Mouse (Mus musculus): ENCODE measurements at regions not wholly inside any gene's neighbourhood (a gene's known extent, or its start where the extent isn't known, plus 50 kb on each side); places are given as distances from the start of the nearest gene placed in this dataset.

DNA sequence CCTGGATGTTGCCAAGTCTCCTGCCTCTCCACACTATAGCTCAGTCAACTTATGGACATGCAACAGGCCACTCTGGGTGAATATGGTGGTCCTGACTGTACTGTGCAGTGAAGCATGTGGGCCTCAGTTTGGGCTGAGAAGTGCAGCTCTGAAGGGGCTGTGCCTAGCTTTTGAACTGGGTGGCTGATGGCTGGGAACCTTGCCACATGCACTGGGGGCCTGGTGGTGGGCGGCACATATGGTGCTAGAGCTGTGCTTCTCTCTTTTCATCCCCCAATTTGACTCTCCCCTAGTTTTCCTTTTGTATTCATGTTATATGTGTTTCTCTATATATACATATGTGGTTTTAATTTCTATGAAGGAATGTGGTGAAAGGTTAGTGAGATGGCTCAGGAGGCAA lies 2144.2 kb upstream of the Lrrc6 start:
- DNase-seq (ENCODE audit: low spot score in 2 of 2): peak in 1 of 2 experiments; percentile 67

DNA sequence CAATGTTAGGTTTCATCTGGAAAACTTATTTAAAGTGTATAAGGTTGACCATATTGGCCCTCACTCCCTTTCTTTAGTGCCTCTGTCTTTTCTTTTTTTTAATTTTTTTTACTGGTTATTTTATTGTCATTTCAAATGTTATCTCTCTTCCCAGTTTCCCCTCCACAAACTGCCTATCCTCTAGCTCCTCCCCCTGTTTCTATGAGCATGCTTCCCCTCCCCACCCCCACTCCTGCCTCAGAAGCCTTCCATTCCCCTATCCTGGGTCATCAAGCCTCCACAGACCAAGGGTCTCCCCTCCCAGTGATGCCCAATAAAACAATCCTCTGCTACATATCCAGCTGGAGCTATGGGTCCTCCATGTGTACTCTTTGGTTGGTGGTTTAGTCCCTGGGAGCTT lies 2134.9 kb upstream of the Lrrc6 start:
- DNase-seq (ENCODE audit: low spot score in 2 of 2): no peak

DNA sequence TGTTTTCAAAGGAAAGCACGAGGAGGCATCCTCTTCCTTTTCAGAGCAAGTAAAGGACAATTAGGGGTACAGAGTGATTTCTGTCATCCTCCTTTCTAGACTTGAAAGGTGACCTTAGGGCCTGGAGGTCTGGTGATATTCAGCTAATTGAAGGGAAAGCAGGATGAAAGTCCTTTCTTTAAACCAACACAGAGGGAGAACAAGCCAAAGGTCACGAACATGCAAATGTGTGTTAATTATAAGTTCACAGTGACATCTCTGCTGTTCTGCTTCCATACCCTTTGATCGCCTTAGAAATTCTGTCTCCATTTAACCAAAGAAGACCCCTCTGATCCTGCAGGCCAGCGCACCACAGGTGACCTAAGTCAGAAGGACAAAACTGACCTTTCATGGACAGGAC lies 2126.3 kb upstream of the Lrrc6 start:
- no peak for DNase-seq (ENCODE audit: low spot score in 2 of 2)

DNA sequence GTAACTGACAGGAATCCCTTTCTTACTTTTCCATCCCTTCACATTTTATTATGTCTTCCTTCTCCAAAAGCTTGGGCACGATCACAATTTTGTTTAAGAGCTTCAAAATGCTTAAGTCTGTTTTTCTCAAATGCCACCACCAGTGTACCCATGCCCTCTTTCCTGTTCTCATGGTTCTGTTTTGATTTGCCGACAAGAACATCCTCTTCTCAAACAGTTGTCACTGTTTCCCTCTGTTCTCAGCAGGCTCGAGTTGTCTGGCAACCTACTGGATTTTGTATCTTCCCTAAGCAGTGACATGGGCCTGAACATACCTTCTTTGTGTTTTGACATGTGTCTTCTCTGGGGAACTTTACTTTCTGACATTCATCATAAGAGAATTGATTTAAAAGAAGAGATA lies 2124.1 kb upstream of the Lrrc6 start:
- DNase-seq (ENCODE audit: low spot score in 2 of 2): peak in 1 of 2 experiments; percentile 57

DNA sequence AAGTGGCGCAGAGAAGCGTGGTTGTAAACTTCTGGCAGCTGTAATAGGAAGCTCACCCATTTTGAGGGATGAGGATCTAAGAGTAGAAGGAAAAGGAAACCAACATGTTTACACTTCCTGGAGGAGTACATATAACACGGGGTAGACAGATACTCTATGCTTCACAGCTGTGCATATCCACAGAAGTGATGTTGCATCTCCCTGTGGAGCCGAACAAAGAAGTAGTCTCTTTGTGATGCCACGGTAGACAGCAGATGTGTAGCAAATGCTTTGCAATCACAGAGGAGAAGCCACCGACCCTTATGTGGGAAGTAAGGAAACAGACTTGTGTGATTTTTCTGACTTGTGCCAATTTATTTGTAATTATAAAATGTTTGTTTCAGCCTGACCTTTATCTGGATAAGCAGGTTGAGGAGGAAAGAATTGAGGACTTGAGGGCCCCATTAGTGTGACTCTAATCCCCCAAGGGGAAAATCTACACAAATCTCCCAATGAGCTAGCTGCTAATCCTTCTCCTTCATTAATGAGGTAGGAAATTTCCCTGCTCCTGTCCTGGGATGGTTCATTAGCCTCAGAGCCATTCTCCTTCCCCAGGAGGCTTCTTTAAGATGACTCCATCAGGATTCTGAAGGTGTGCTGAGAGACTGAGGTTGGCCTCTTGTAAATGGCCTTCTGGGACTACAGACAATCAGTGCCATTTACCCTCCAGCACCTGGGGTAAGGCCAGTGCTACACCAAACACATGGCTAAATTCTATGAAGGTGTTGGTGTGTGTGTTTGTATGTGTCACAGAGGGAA lies 2119.9 kb upstream of the Lrrc6 start:
- no peak for DNase-seq (ENCODE audit: low spot score in 2 of 2)

DNA sequence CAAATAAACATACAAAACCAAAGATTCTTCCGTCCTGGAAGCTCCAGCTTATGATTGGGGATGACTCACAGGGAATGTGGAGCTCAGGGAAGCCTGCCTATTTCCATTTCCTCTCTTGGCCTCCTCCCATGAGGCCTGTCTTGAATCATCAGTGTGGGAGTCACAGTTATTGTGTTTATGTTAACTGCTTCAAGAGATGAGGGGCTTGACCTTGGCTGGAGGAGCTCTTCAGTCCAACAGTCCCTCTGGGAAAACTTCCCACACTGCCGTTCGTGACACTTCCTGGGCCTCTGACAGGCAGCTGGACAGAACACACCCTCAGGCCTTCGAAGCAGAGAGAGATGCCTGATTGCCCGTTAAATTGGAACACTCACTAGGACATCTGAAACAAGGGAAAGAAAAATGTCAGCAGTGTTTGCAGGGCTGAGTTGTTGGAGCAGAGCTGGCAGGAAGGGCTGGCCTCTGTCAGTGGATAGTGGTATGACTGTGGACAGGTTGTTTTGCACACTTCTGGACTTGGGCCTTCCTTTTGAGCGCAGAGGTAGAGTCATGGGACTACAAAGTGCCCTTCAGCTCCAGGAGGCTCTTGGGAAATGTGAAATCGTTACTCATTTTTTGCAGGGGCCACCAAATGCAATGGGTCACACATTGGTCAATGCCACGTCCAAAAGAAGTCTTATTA lies 2105.5 kb upstream of the Lrrc6 start:
- DNase-seq (ENCODE audit: low spot score in 2 of 2): no peak

DNA sequence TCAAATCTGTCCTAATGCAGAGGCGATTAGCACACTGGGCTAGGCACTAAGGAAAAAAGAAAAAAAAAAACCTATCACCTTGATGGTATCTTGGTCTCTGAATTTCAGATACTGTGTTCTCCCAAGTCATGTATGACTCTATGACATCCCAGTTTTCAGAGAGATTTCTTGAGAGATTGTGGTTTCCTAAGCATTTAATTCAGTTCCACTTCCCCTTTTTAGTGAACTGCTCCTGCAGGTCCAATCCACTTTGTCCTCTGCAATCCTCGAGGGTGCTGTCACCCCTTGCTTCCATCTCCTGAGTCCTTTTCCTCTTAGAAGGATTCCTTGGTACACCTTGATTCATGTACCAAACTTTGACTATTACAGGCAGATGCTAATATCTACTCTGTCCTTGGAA lies 2104.8 kb upstream of the Lrrc6 start:
- no peak for DNase-seq (ENCODE audit: low spot score in 2 of 2)

DNA sequence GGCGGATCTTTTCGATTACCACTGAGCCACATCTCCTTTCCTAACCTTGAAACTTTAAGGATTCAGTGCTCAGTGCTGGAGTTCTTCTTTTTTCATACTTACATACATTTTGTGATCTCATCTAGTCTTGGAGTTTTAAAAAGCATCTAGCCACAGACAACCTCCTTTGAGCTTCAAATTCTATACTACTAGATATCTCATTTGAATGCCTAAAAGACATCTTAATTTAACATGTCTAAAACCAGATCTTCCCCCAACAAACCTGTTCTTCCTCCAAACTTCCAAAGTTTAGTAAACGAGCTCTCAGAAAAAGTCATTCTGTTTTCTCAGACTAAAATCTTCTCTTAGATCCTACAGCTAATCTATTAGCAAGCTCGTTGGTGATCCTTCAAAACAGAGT lies 2081.5 kb upstream of the Lrrc6 start:
- DNase-seq (ENCODE audit: low spot score in 2 of 2): no peak

DNA sequence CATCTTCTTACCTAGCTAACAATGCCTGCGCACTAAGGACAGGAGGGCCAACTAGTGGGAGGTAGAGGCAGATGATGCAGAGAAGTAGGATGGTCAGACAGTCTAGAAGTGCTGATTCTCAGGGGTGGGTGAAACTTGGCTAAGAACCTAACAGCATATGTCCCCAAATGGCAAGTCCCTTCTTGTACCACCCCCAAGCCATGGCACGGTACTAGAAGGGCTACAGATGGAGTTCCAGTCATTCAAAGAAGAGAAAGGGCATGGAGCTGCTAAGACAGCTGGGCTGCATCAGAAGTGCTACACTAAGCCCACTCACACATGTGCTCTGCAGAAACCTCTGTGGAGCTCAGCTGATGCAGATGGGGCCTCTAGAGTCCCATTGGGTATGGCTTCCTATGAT lies 2078.8 kb upstream of the Lrrc6 start:
- DNase-seq (ENCODE audit: low spot score in 2 of 2): peak; percentile 9 to 24

DNA sequence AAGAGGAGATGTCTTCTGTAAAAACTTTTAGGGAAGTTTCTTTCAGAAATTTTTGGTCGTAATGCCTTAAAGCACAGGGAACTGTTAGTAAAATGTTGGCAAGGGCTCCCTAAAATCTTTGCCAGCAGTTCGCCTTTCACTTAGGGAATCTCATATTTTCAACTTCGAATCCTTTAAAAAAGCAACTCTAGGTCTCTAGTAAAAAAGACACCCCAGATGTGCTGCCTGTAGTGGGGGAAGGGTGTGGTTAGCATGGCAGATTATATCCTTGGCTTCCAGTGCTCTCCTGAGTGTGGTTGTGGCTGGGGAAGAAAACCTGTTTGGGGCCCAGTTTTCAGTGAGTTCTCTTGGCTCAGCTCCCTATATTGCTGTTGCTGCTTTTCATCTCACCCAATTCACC lies 2059.9 kb upstream of the Lrrc6 start:
- peak in 1 of 2 experiments; percentile 3 for DNase-seq (ENCODE audit: low spot score in 2 of 2)

DNA sequence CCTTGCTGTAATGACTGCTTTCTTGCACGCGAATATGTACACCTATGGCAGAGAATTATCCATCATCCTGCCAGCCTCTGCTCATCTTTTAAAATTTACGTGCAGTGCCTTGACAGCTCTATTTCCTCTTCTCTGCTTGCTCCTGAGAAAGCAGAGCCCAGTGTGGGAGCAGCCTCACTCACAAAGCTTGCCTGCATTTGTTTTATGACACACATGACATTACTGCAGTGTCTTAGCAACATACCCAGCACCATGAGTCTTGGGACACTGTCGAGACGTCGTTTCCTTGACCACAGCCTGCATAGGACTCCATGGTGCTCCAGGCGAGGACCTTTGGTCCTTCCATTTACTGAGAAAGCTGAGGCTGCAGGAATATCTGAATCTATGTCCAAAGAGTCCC lies 2055.4 kb upstream of the Lrrc6 start:
- DNase-seq (ENCODE audit: low spot score in 2 of 2): no peak

DNA sequence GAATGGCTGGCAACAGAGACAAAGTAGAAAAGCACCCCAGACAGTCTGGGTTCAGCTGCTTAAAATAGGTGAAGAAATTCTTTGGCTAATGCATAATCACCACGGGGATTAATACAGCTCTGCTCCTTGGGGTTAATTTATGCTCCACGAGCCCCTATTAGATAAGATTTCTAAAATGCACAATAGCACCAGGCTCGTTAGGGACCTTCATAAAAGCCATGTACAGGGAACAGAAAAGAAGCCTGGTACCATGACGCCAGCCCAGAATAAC lies 2035.3 kb upstream of the Lrrc6 start:
- DNase-seq (ENCODE audit: low spot score in 2 of 2): no peak

DNA sequence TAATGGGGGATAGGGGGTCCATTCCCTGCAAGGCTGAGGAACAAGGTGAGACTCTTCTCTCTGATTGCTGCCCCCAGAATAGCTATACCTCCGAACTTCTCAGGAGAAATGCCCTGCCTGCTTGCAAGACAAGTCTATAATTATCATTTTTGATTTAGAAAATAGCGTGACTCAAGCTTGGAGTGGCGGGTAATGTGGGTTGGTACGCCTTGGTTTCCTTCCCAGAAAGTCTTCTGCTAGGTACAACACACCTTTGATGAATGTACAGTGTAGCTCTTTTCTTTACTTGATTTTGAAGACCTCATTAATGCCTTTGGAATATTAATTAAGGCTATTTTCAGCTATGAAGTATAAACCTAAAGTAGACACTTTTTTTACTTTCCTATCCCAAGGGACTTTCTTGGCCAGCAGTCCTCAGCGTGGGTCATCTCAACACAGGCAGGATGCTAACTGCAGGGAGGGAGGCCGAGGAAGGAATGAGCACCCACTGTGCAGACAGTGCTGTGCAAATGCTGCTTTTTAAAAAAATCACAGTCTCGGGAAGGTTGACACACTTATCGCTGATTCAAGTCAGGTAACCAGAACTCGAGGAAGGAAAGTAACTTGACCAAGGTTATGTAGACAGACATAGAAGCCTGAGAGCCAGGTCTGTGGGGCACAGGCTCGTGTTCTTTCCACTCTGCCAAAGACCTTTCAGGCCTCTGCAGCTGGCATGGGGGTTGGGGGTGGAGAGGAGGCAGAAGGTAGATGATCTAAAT lies 2034.8 kb upstream of the Lrrc6 start:
- DNase-seq (ENCODE audit: low spot score in 2 of 2): no peak

DNA sequence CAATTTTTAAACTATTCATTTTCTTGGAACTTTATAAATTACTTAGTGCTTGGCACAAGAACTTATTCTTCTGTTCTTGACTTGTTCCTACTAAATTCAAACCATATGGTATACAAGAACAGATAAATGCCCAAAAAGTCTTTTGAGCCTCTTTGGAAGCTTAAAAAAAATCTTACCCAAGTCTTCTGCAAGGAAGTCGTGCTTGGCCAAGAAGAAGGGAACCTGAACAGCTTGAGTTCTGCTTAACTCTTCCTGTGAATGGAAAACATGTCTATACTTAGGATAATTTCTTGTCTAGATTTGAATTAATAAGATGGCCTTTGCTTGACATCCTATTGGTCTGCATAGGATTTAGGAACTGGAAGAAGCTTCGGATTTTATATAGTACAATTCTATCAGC lies 2020.0 kb upstream of the Lrrc6 start:
- DNase-seq (ENCODE audit: low spot score in 2 of 2): peak in 1 of 2 experiments; percentile 35

DNA sequence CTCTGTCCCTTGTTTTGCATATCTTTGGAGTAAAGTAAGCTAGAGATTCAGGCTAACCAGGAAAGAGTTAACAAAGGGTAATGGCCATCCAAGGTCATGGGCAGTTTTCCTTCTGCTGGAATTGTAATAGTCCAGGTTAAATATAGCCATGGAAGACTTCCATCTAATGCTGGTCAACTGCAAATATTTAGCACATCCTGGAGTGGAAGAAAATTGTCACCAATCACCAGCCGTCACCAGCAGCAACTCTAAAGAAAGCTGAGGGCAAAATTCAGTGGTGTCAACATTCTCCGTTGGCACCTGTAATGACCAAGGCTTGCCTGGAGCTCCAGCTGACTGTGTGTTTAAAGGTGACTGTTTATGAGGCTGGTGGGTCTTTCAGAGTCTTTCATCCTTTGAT lies 2011.7 kb upstream of the Lrrc6 start:
- DNase-seq (ENCODE audit: low spot score in 2 of 2): no peak

DNA sequence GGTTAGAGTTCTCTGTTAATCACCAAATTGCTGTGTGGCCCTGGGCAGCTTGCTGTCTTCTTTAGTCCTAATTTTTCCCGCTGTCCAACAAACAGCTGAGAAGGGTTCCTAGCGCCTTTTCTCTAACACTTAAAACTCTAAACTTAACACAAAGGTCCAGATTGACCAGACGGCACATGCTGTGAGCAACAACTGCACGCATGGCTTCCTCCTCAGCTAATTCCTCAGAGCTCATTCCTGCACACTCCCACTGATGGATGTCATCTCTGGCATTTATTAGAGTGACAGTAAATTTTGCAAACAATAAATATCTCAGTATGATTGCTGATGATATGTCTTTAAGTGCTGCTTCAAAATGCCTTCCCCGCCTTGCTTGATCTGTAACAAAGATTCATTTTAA lies 2007.5 kb upstream of the Lrrc6 start:
- no peak for DNase-seq (ENCODE audit: low spot score in 2 of 2)

DNA sequence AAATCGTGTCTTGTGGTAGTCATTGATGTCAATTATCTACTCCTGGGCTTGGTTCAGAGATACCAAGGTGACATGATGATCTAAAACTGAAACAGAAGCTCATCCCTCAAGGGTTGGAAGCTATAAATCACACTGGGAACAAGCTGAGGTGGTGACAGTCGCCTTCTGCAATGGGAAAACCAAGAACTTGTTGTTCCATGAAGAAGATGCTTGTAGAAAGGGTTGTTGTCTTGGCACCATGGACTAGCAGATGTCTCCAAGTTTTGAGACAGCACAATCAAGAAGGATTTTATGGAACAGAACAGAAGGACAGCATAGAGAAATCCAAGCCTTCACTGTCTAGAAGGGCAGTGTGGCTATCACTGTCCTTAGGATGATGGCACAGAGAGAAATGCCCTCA lies 2005.4 kb upstream of the Lrrc6 start:
- DNase-seq (ENCODE audit: low spot score in 2 of 2): no peak

DNA sequence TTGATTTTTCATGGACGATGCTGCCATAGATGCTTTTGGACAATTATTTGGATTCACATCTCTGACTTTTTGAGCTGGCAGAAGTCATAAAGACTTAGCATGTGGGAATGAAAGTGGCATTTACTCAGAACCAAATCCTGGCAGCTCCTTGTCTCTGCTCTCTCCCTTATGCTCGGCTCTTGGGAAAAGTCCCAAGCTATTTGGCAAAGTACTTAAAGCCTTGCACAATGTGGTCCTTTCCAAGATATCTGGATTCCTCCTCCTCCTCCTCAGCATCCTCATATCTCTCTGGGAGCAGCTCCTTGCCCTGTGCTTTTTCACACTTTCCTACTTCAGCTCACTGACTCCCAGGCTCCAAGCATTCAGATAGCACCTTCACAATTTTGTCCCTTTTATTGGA lies 1995.7 kb upstream of the Lrrc6 start:
- DNase-seq (ENCODE audit: low spot score in 2 of 2): peak in 1 of 2 experiments; percentile 50

DNA sequence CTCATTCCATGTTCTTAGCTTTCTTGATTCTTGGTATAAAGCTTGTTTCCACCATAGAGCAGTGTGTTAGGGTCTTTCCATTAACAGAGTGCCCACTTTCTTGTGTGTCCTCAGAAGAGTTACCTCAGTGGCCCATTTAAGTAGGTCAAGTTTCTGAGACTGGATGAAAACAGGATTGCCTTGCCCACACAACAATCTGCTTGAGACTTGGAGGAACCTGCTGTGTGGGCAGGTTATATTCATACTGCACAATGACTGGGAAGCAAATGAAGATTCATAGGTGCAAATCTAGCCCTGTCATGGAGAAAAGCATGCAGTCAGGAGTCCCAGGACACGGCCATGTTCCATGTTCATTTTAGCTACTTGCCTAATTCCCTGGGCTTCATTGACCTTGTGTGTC lies 1984.1 kb upstream of the Lrrc6 start:
- no peak for DNase-seq (ENCODE audit: low spot score in 2 of 2)

DNA sequence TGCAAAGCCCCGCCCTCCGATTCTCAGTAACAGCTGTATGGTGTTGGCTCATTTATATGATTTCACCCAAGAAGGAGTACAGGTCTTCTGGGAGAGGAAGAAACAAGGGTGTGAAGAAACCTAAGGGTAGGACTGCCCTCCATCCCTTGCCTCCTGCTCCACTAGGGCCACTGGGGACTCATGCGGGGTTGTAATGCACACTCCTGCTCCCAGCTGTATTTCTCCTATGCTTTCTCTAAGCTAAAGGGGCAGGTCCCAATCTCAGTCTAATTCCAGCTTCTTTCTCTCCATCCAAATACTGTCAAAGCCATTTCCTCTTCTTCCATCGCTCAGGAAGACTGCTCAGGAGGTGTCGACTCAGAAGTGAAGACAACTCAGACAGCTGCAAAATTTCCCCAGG lies 1977.0 kb upstream of the Lrrc6 start:
- no peak for DNase-seq (ENCODE audit: low spot score in 2 of 2)

DNA sequence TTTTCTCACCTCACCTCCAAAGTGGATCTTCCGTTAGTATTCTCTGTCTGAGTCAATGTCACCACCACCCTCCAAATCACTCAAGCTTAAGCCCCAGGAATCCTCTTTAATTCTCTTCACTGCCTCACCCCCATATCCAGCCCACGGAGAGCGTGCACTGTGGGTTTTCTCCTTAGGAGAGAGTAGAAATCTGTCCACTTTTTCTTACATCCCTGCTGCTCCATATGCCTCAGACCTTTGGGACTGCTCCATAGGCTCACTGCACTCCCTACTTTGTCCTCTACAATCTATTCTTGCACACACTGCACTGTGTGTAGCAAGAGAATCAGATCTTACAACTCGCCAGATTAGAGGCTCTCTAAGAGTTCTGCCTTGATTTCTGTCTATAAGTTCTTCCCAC lies 1971.2 kb upstream of the Lrrc6 start:
- no peak for DNase-seq (ENCODE audit: low spot score in 2 of 2)

DNA sequence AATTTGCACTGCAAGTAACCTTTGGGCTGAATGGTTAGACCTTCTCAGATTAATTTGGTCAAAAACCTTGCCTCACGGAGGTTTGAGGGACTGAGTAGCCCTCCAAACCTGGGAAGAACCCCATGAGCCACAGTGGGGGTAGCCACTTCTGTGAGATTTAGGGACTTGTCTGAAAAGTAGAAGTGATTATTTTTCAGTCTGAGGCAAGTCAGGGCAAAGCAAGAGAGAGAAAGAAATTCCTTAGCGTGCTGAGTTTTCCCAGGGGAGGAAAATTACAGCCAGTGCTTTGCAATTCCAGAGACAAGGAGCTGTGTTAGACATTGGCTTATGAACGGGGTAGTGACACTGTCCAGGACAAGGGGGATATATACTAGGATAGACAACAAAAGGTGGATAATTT lies 1962.1 kb upstream of the Lrrc6 start:
- no peak for DNase-seq (ENCODE audit: low spot score in 2 of 2)

DNA sequence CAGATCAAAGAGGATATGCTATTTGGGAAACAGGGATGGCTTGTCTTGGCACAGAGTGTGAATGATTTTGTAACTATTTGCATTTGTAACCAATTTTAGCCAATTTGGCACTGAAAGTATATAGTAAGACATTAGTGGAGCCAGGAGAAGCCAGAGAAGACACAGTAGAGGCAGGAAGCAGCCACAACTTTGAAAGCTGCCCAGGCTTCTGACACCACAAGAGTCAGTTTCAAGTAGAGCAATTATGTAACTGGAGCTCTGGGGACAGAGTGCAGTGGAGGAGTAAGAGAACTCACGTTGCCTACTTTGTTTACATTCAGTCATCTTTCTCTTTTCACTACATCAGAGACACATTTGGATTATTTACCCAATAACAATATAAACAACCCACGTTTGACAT lies 1956.5 kb upstream of the Lrrc6 start:
- no peak for DNase-seq (ENCODE audit: low spot score in 2 of 2)
